Mouse (Mus musculus) adrenal gland (tissue): ENCODE measurements around the gene Tnfsfm13.

Experiments used
- intact Hi-C: fragments of 180-260 bp; cut with DNase I; formaldehyde crosslinking; loops from one replicate; pipeline ENCODE4 v1.15.1; 2025

Gene Tnfsfm13

GRCm38 (mm10) chr11:69682209-69682839 lies 13.6 kb downstream of the Tnfsfm13 start:
- intact Hi-C loops, result loop anchor here (2.0 to 5.0 kb wide), 2 partner anchors 32 to 70 kb away; no protein-coding TSS in a partner anchor

- intact Hi-C loops, result loop anchor here (2.0 to 5.0 kb wide), 2 partner anchors 33 to 71 kb away; no protein-coding TSS in a partner anchor
These were observed 14.3 kb downstream of the Tnfsfm13 start, which contains the start of gene Senp3 for GRCm38 (mm10) chr11:69681314-69682208. Gene Senp3 (minus strand): TSS chr11:69682084.

- intact Hi-C loops, result loop anchor here (5.0 kb wide), 1 partner anchor 72 kb away; no protein-coding TSS in a partner anchor
These were observed 15.6 kb downstream of the Tnfsfm13 start for GRCm38 (mm10) chr11:69680136-69680855.

GRCm38 (mm10) chr11:69679144-69679543 lies 16.8 kb downstream of the Tnfsfm13 start:
- intact Hi-C loops, result no loop called here

GRCm38 (mm10) chr11:69672211-69672706 lies 23.6 kb downstream of the Tnfsfm13 start, which contains the start of gene Eif4a1:
Gene Eif4a1 (minus strand): TSS chr11:69672423.
- intact Hi-C loops, result no loop called here

GRCm38 (mm10) chr11:69671726-69672124 lies 24.2 kb downstream of the Tnfsfm13 start:
- intact Hi-C loops, result no loop called here

GRCm38 (mm10) chr11:69670786-69671725 lies 24.8 kb downstream of the Tnfsfm13 start:
- intact Hi-C loops, result no loop called here

- intact Hi-C loops, result no loop called here
These were observed 29.3 kb downstream of the Tnfsfm13 start for GRCm38 (mm10) chr11:69666665-69667005.

GRCm38 (mm10) chr11:69665961-69666664 lies 29.8 kb downstream of the Tnfsfm13 start, which contains the start of gene Cd68:
Gene Cd68 (minus strand): TSS chr11:69666153.
- intact Hi-C loops, result no loop called here

GRCm38 (mm10) chr11:69665457-69665960 lies 30.4 kb downstream of the Tnfsfm13 start:
- intact Hi-C loops, result no loop called here

GRCm38 (mm10) chr11:69664841-69665240 lies 31.1 kb downstream of the Tnfsfm13 start:
- intact Hi-C loops, result loop anchor here (5.0 kb wide), 1 partner anchor 38 kb away; no protein-coding TSS in a partner anchor

- intact Hi-C loops, result loop anchor here (5.0 kb wide), 1 partner anchor 36 kb away; no protein-coding TSS in a partner anchor
These were observed 32.1 kb downstream of the Tnfsfm13 start for GRCm38 (mm10) chr11:69663795-69664194.

GRCm38 (mm10) chr11:69662967-69663671 lies 32.8 kb downstream of the Tnfsfm13 start:
- intact Hi-C loops, result loop anchor here (5.0 kb wide), 1 partner anchor 36 kb away; no protein-coding TSS in a partner anchor

- intact Hi-C loops, result loop anchor here (5.0 kb wide), 1 partner anchor 35 kb away; no protein-coding TSS in a partner anchor
These were observed 33.5 kb downstream of the Tnfsfm13 start, which contains the start of gene Mpdu1 for GRCm38 (mm10) chr11:69662213-69662966. Gene Mpdu1 (minus strand): TSS chr11:69662642.

GRCm38 (mm10) chr11:69661221-69661881 lies 34.5 kb downstream of the Tnfsfm13 start:
- intact Hi-C loops, result loop anchor here (5.0 kb wide), 1 partner anchor 34 kb away; no protein-coding TSS in a partner anchor

- intact Hi-C loops, result no loop called here
These were observed 38.4 kb downstream of the Tnfsfm13 start for GRCm38 (mm10) chr11:69657462-69657881.
